Mouse (Mus musculus): ENCODE measurements around the gene Tarbp2. TPM values are rescaled to one million over a fixed set of nuclear protein-coding genes. Genes with fewer than 3 reads are reported as not detected.

The Tarbp2 gene
- total and polyA plus RNA-seq, 3 experiments: 62.2 to 105 (median 75.6) TPM

DNA sequence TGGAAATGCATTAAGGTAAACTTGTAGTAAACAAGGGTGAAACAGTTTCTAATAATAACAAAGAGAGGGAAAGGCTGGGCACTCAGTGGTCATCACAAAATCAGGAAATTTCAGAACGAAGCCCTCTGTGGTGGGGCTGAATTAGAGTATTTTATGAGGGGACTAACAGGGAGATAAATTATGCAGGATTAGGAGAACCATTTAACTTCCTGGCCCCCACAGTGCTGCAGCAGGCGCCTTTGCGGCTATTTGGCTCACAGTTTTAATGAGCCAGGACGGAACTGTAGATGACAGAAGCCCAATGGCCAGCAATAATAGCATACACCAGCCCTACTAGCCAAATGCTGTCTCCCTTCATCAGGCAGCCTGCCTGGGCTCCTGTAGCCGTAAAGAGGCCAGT, 45.7 kb downstream of the Tarbp2 start:
- no peaks in the 10 kb centered on the region for H3K27me3 ChIP-seq (replicated peaks)
- no peak overlapping the region for H3K27ac ChIP-seq (ENCODE audit: insufficient read depth, low read depth)
- H3K36me3 ChIP-seq (replicated peaks in 1 of 2; ENCODE audit: control insufficient read depth in 1 of 2, insufficient read depth in 1 of 2, low read length in 1 of 2): peaks cover 12 to 35% of the 10 kb centered on the region in 2 experiments
- in situ Hi-C loops (cut with MboI; ENCODE audit: low pct_ligation_motif_present, low pct_unique_long_range_greater_than_20kb, low sequenced_read_pairs): no loop called here
- no peak for DNase-seq (ENCODE audit: extremely low read depth)
- no peak overlapping the region for H3K4me2 ChIP-seq (ENCODE audit: insufficient read depth, low read depth, poor library complexity, severe bottlenecking)
- TF ChIP-seq MXI1 (IDR thresholded peaks at IDR 0.05; ENCODE audit: low read depth, low read length): no peak
- TF ChIP-seq USF1 (IDR thresholded peaks at IDR 0.05; ENCODE audit: low read depth, low read length): no peak
- no peak for TF ChIP-seq KAT2A (IDR thresholded peaks at IDR 0.05; ENCODE audit: insufficient replicate concordance, low read length)
- TF ChIP-seq RCOR1 (conservative IDR thresholded peaks at IDR 0.05; ENCODE audit: low read depth, low read length): no peak
- TF ChIP-seq ZC3H11A (IDR thresholded peaks at IDR 0.05; ENCODE audit: low read depth, low read length): no peak
- no peak for TF ChIP-seq HCFC1 (IDR thresholded peaks at IDR 0.05; ENCODE audit: low read depth, low read length)
- no peak for TF ChIP-seq CTCF (conservative IDR thresholded peaks at IDR 0.05 in 1 of 2, IDR thresholded peaks at IDR 0.05 in 1 of 2; ENCODE audit: low read depth in 2 of 2, low read length in 2 of 2)
- no peak for TF ChIP-seq CHD2 (IDR thresholded peaks at IDR 0.05; ENCODE audit: low read length)
- TF ChIP-seq PAX5 (IDR thresholded peaks at IDR 0.05; ENCODE audit: low read length): no peak
- no peak for TF ChIP-seq JUND (conservative IDR thresholded peaks at IDR 0.05; ENCODE audit: low read depth, low read length)
- no peak for TF ChIP-seq ETS1 (conservative IDR thresholded peaks at IDR 0.05; ENCODE audit: low read depth, low read length)
- no peak for TF ChIP-seq NELFE (IDR thresholded peaks at IDR 0.05; ENCODE audit: low read depth, low read length)
- no peak for TF ChIP-seq TCF12 (IDR thresholded peaks at IDR 0.05; ENCODE audit: low read depth, low read length)
- H3K4me3 ChIP-seq (replicated peaks in 1 of 3; ENCODE audit: low read depth in 2 of 3, low read length in 2 of 3, poor library complexity in 1 of 3): no peak overlapping the region
- H3K9me3 ChIP-seq (replicated peaks; ENCODE audit: low read length): no peaks in the 10 kb centered on the region
- H3K79me2 ChIP-seq (replicated peaks; ENCODE audit: control insufficient read depth, extremely low read depth, insufficient read depth, poor library complexity, severe bottlenecking): no peaks in the 10 kb centered on the region
- no peaks in the 10 kb centered on the region for H3K4me1 ChIP-seq (ENCODE audit: control insufficient read depth in 1 of 2, insufficient read depth in 2 of 2)
- H3K9ac ChIP-seq (ENCODE audit: insufficient read depth, low read depth): no peak overlapping the region
- dilution Hi-C loops (cut with MboI; ENCODE audit: extremely low pct_ligation_motif_present, extremely low pct_unique_long_range_greater_than_20kb, low sequenced_read_pairs): no loop called here

GRCm38 (mm10) chr15:102567849-102568248, 49.9 kb downstream of the Tarbp2 start:
- H3K4me1 ChIP-seq (ENCODE audit: control insufficient read depth in 1 of 2, insufficient read depth in 2 of 2): no peaks in the 10 kb centered on the region
- H3K36me3 ChIP-seq (replicated peaks in 1 of 2; ENCODE audit: control insufficient read depth in 1 of 2, insufficient read depth in 1 of 2, low read length in 1 of 2): peaks cover 0 to 20% of the 10 kb centered on the region in 2 experiments
- TF ChIP-seq JUND (conservative IDR thresholded peaks at IDR 0.05; ENCODE audit: low read depth, low read length): no peak
- no peak for TF ChIP-seq SIN3A (IDR thresholded peaks at IDR 0.05; ENCODE audit: low read length)
- no peak for TF ChIP-seq TCF12 (IDR thresholded peaks at IDR 0.05; ENCODE audit: low read depth, low read length)
- TF ChIP-seq ZKSCAN1 (IDR thresholded peaks at IDR 0.05; ENCODE audit: borderline replicate concordance, low read depth, low read length): no peak
- no peak for TF ChIP-seq RCOR1 (conservative IDR thresholded peaks at IDR 0.05; ENCODE audit: low read depth, low read length)
- no peak for TF ChIP-seq KAT2A (IDR thresholded peaks at IDR 0.05; ENCODE audit: insufficient replicate concordance, low read length)
- TF ChIP-seq CHD2 (IDR thresholded peaks at IDR 0.05; ENCODE audit: low read length): no peak
- TF ChIP-seq UBTF (IDR thresholded peaks at IDR 0.05; ENCODE audit: low read depth, low read length): no peak
- no peak for TF ChIP-seq GABPA (IDR thresholded peaks at IDR 0.05; ENCODE audit: insufficient replicate concordance, low read depth, low read length)
- no peak for TF ChIP-seq ZNF384 (IDR thresholded peaks at IDR 0.05; ENCODE audit: low read depth, low read length)
- TF ChIP-seq POLR2AphosphoS2 (IDR thresholded peaks at IDR 0.05; ENCODE audit: low read depth, low read length): no peak
- TF ChIP-seq JUN (IDR thresholded peaks at IDR 0.05; ENCODE audit: insufficient read depth, low read depth, low read length): no peak
- no peak for TF ChIP-seq USF2 (conservative IDR thresholded peaks at IDR 0.05; ENCODE audit: low read depth, low read length)
- no peak for TF ChIP-seq SMC3 (IDR thresholded peaks at IDR 0.05; ENCODE audit: low read depth, low read length)
- H3K27ac ChIP-seq (ENCODE audit: insufficient read depth, low read depth): no peak overlapping the region
- no peaks in the 10 kb centered on the region for H3K27me3 ChIP-seq (replicated peaks)
- H3K4me2 ChIP-seq (ENCODE audit: insufficient read depth, low read depth, poor library complexity, severe bottlenecking): no peak overlapping the region
- dilution Hi-C loops (cut with MboI; ENCODE audit: extremely low pct_ligation_motif_present, extremely low pct_unique_long_range_greater_than_20kb, low sequenced_read_pairs): no loop called here
- H3K4me3 ChIP-seq (replicated peaks in 1 of 3; ENCODE audit: low read depth in 2 of 3, low read length in 2 of 3, poor library complexity in 1 of 3): no peak overlapping the region
- H3K79me2 ChIP-seq (replicated peaks; ENCODE audit: control insufficient read depth, extremely low read depth, insufficient read depth, poor library complexity, severe bottlenecking): no peaks in the 10 kb centered on the region
- in situ Hi-C loops (cut with MboI; ENCODE audit: low pct_ligation_motif_present, low pct_unique_long_range_greater_than_20kb, low sequenced_read_pairs): no loop called here
- H3K9ac ChIP-seq (ENCODE audit: insufficient read depth, low read depth): no peak overlapping the region
- no peak for DNase-seq (ENCODE audit: extremely low read depth)
- no peaks in the 10 kb centered on the region for H3K9me3 ChIP-seq (replicated peaks; ENCODE audit: low read length)

Measured in CH12.LX (cell line).